Mouse (Mus musculus) cerebellum, postnatal 14 days (tissue): ENCODE results near the gene Kcnmb1.

Source experiments
- DNase-seq, 2 experiments: peaks; one replicate each; pipeline ENCODE4 v3.0.0; 2021; ENCODE audit warnings: mixed read lengths in 2 of 2

Kcnmb1 gene

DNA sequence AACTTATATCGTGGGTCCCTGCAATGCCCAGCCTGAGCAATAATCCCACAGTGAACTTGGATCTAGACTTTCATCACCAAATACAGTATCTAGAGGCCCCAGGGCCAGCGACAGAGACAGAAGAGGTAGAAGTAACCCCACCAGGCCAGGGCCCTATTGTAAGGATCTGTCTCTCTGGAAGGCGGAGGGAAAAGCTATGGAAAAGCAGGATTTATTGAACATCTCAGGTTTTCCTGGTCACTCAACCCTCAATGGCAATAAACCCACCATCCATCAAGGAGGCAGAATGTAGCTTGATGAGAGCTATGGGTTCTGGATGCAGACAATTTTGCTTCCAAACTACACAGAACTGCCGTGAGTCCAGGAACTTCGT, 39.8 kb downstream of the Kcnmb1 start:
- DNase-seq = no peak

DNA sequence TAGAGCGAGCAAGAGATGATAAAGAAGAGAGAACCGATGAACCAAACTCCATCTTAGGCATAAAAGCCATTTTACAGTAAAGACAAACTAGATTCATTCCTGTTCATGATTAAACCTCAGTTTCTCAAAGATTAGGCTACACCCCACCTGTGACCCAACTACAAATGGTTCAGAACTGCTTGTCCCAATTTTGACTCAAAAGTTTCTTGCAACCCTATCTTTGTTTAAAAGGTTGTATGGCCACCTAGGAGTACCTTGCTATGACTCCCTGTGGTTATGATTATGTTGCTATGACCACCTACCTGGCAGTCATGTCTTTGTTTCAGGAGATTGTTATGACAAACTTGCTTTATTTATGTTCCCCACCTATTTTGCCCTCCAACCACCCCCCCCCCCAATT, 44.8 kb downstream of the Kcnmb1 start:
- no peak for DNase-seq

- DNase-seq = no peak
Observed at GRCm38 (mm10) chr11:34008214-34008613, 45.4 kb downstream of the Kcnmb1 start.

- DNase-seq = peak; percentile 73 to 75
Observed at GRCm38 (mm10) chr11:34008702-34009101, 45.9 kb downstream of the Kcnmb1 start.

- no peak for DNase-seq
Observed at GRCm38 (mm10) chr11:34009316-34010087, 46.7 kb downstream of the Kcnmb1 start.

- no peak for DNase-seq
Observed at GRCm38 (mm10) chr11:34010133-34010858, 47.5 kb downstream of the Kcnmb1 start.

DNA sequence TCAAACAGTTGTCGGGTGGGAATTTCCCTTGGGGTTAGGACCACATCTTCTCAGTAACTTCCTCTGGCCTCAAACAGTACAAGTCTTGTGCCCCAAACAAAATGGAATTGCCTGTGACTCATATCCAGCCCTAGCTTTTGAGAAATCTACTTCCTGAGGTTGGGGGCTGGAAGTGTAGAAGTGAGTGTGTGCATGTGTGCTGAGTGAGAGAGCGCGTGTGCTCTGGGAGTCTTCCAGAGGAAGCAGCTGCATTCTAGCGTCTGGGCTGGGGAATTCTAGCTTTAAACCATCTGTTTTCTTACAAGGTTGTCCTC, 48.0 kb downstream of the Kcnmb1 start:
- no peak for DNase-seq

DNA sequence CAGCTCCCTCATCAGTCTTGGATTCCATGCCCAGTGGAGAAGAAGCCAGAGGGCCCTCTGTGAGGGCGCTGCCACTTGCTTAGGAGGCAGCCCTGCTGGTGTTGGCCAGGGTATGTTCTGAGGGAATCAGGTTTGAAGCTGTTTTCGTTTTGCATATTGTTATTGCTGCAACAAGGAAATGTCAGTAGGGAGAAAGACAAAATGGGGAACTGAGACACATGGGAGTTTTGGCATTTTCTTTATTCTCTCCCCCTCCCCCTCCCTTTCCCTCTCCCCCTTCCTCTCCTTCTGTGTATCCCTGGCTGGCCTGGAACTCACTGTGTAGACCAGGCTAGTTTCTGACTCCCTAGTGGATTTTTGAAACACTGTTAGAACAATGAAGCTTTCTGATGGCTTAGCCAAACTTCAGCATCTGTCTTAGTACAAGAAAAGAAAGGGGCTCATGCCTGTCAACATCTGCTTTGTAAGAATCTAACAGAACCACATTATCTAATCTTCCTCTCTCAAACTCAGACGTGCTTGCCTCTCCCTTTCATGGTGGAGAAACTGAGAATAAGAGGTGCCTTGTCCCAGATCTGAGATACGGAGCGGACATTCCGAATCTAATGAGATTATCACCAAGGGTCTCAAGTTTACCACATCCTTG, 49.3 kb downstream of the Kcnmb1 start:
- DNase-seq = no peak
